Mouse (Mus musculus) forebrain, embryonic 12.5 days (tissue): Measurements from ENCODE around the gene Arhgef33. TPM values are rescaled to one million over a fixed set of nuclear protein-coding genes. Genes with fewer than 3 reads are reported as not detected.
"Not testable (repeated sequence)": the region's sequence is repeated elsewhere in the genome, so short reads cannot be mapped to it uniquely, and the experiment has no call there.

Experiments used
- ATAC-seq: fragments of 200-750 bp; cut with Nextera tagmentation; 2 replicates; pipeline ENCODE4 v1.8.0; 2017; ENCODE audit warnings: moderate TSS enrichment; ENCODE audit not compliant: low FRiP score
- H3K27ac ChIP-seq: fragments of 300-500 bp; sonication (generic); 2 replicates; pipeline ENCODE4 v1.5.1; 2016; ENCODE audit warnings: mild to moderate bottlenecking
- H3K27me3 ChIP-seq: fragments of 300-500 bp; sonication (generic); 2 replicates; pipeline ENCODE4 v1.6.1; 2016; ENCODE audit warnings: mild to moderate bottlenecking
- H3K36me3 ChIP-seq: fragments of 300-500 bp; sonication (generic); replicated peaks from 2 replicates; pipeline ENCODE4 v1.6.1; 2016; ENCODE audit warnings: mild to moderate bottlenecking
- H3K4me1 ChIP-seq: fragments of 300-500 bp; sonication (generic); 2 replicates; pipeline ENCODE4 v1.6.1; 2016
- H3K4me2 ChIP-seq: fragments of 300-500 bp; sonication (generic); 2 replicates; pipeline ENCODE4 v1.6.1; 2016; ENCODE audit warnings: mild to moderate bottlenecking, moderate library complexity
- H3K4me3 ChIP-seq: fragments of 300-500 bp; sonication (generic); replicated peaks from 2 replicates; pipeline ENCODE4 v1.5.1; 2016; ENCODE audit warnings: mild to moderate bottlenecking
- H3K9ac ChIP-seq: fragments of 300-500 bp; sonication (generic); 2 replicates; pipeline ENCODE4 v1.6.1; 2016; ENCODE audit warnings: mild to moderate bottlenecking
- H3K9me3 ChIP-seq: fragments of 300-500 bp; sonication (generic); 2 replicates; pipeline ENCODE4 v1.6.1; 2016
- WGBS: fragments of 180-500 bp; shearing (Covaris S2); methylation state at CpG from one replicate; pipeline ENCODE4 v1.1.7; 2016; 5-methylcytosine and 5-hydroxymethylcytosine counted together
- polyA plus RNA-seq: library from polyadenylated mRNA; unstranded; fragments of >200 nt; fragmentation: Nextera tagmentation; extraction: Ambion mirVana; gene quantifications from 2 replicates; pipeline ENCODE4 v1.2.1, GENCODE M21; 2016

Arhgef33 gene
- polyA plus RNA-seq: 0.17 and 0.74 TPM in 2 replicates

GRCm38 (mm10) chr17:80307251-80307650, at the start of gene Arhgef33:
Arhgef33 (plus strand) TSS chr17:80307407.
- no peak within 1 kb of the TSS for H3K27ac ChIP-seq
- H3K9ac ChIP-seq: no peak within 1 kb of the TSS
- no peaks in the 10 kb centered on the region for H3K27me3 ChIP-seq
- no peak within 1 kb of the TSS for H3K4me3 ChIP-seq
- H3K4me2 ChIP-seq: no peak within 1 kb of the TSS
- no peaks in the 10 kb centered on the region for H3K36me3 ChIP-seq
- H3K9me3 ChIP-seq: no peaks in the 10 kb centered on the region
- no peak for ATAC-seq
- peaks cover 18% of the 10 kb centered on the region; the same call in 1 of the 2 replicates for H3K4me1 ChIP-seq
- whole genome bisulfite sequencing: 89% methylated on average over 1 of the region's 1 CpGs

- H3K36me3 ChIP-seq: peaks cover 81% of the 10 kb centered on the region
- no peaks in the 10 kb centered on the region for H3K4me1 ChIP-seq
- no peak for ATAC-seq
- no peaks in the 10 kb centered on the region for H3K9me3 ChIP-seq
- H3K4me3 ChIP-seq: no peak overlapping the region
- H3K27ac ChIP-seq: no peak overlapping the region
- no peak overlapping the region for H3K9ac ChIP-seq
- H3K4me2 ChIP-seq: no peak overlapping the region
- WGBS: 93% methylated on average over 4 of the region's 4 CpGs
- H3K27me3 ChIP-seq: no peaks in the 10 kb centered on the region
These were observed 40.1 kb upstream of the Arhgef33 start for GRCm38 (mm10) chr17:80267065-80267464.

- Histone ChIP-seq H3K4me3 (no peak overlapping the region), H3K9me3 (no peaks in the 10 kb centered on the region), H3K27me3 (no peaks in the 10 kb centered on the region), H3K4me2 (no peak overlapping the region), H3K4me1 (no peaks in the 10 kb centered on the region), H3K27ac (no peak overlapping the region), H3K36me3 (peaks cover 84% of the 10 kb centered on the region), H3K9ac (no peak overlapping the region)
- ATAC-seq: no peak
- WGBS: 99% methylated on average over 3 of the region's 3 CpGs
These were observed 39.1 kb upstream of the Arhgef33 start for GRCm38 (mm10) chr17:80268151-80268550.

GRCm38 (mm10) chr17:80270622-80271021, 36.6 kb upstream of the Arhgef33 start:
- WGBS: 94% methylated on average over 7 of the region's 7 CpGs
- H3K4me3 ChIP-seq, H3K27ac ChIP-seq, H3K4me2 ChIP-seq, H3K9me3 ChIP-seq, H3K4me1 ChIP-seq, H3K27me3 ChIP-seq, H3K9ac ChIP-seq, ATAC-seq: not testable (repeated sequence)
- peaks cover 79% of the 10 kb centered on the region for H3K36me3 ChIP-seq

- Histone ChIP-seq H3K4me2 (no peak overlapping the region), H3K4me1 (no peaks in the 10 kb centered on the region), H3K9me3 (no peaks in the 10 kb centered on the region), H3K27ac (no peak overlapping the region), H3K9ac (no peak overlapping the region), H3K4me3 (no peak overlapping the region), H3K27me3 (no peaks in the 10 kb centered on the region), H3K36me3 (peaks cover 56% of the 10 kb centered on the region)
- 88% methylated on average over 4 of the region's 4 CpGs for WGBS
- no peak for ATAC-seq
These were observed 29.0 kb upstream of the Arhgef33 start for GRCm38 (mm10) chr17:80278255-80278654.

- H3K9me3 ChIP-seq: no peaks in the 10 kb centered on the region
- no peaks in the 10 kb centered on the region for H3K27me3 ChIP-seq
- H3K4me3 ChIP-seq: no peak overlapping the region
- no peaks in the 10 kb centered on the region for H3K4me1 ChIP-seq
- H3K9ac ChIP-seq: no peak overlapping the region
- ATAC-seq: no peak
- no peak overlapping the region for H3K4me2 ChIP-seq
- WGBS: 92% methylated on average over 8 of the region's 8 CpGs
- H3K27ac ChIP-seq: no peak overlapping the region
- H3K36me3 ChIP-seq: peaks cover 48% of the 10 kb centered on the region
These were observed 27.7 kb upstream of the Arhgef33 start for GRCm38 (mm10) chr17:80279340-80280070.

- no peak overlapping the region for H3K27ac ChIP-seq
- WGBS: 87% methylated on average over 4 of the region's 4 CpGs
- peaks cover 11% of the 10 kb centered on the region for H3K4me1 ChIP-seq
- H3K9me3 ChIP-seq: no peaks in the 10 kb centered on the region
- no peak overlapping the region for H3K4me2 ChIP-seq
- peaks cover 9% of the 10 kb centered on the region for H3K36me3 ChIP-seq
- no peak for ATAC-seq
- no peaks in the 10 kb centered on the region for H3K27me3 ChIP-seq
- no peak overlapping the region for H3K4me3 ChIP-seq
- H3K9ac ChIP-seq: no peak overlapping the region
These were observed 22.8 kb upstream of the Arhgef33 start for GRCm38 (mm10) chr17:80284446-80284845.

- no peaks in the 10 kb centered on the region for H3K27me3 ChIP-seq
- H3K27ac ChIP-seq: no peak overlapping the region
- no peak overlapping the region for H3K9ac ChIP-seq
- H3K9me3 ChIP-seq: no peaks in the 10 kb centered on the region
- H3K36me3 ChIP-seq: no peaks in the 10 kb centered on the region
- H3K4me1 ChIP-seq: peaks cover 11% of the 10 kb centered on the region
- H3K4me2 ChIP-seq: no peak overlapping the region
- no peak for ATAC-seq
- 83% methylated on average over 6 of the region's 6 CpGs for WGBS
- H3K4me3 ChIP-seq: no peak overlapping the region
These were observed 19.2 kb upstream of the Arhgef33 start for GRCm38 (mm10) chr17:80288012-80288411.

- H3K36me3 ChIP-seq: no peaks in the 10 kb centered on the region
- WGBS: 1% methylated on average over 30 of the region's 30 CpGs
These were observed 17.7 kb upstream of the Arhgef33 start for GRCm38 (mm10) chr17:80289280-80290073.

GRCm38 (mm10) chr17:80290074-80290657, 17.0 kb upstream of the Arhgef33 start, which contains the start of the genes Morn2 and Dhx57:
Morn2 (plus strand) TSS chr17:80290203.
Dhx57 (minus strand) TSS chr17:80290476.
- Histone ChIP-seq H3K36me3 (no peaks in the 10 kb centered on the region), H3K27ac (peak within 1 kb of the TSS; percentile 89), H3K9ac (peak within 1 kb of the TSS; percentile 94), H3K27me3 (no peaks in the 10 kb centered on the region), H3K4me1 (peaks cover 11% of the 10 kb centered on the region), H3K9me3 (no peaks in the 10 kb centered on the region), H3K4me3 (peak within 1 kb of the TSS; percentile 94), H3K4me2 (peak within 1 kb of the TSS; percentile 63)
- peak; percentile 99 for ATAC-seq
- under 1% methylated on average over 35 of the region's 35 CpGs for WGBS

More at GRCm38 (mm10) chr17:80289280-80290073, 17.7 kb upstream of the Arhgef33 start:
- peak; percentile 40; the same call in 1 of the 2 replicates for ATAC-seq
- H3K9me3 ChIP-seq: no peaks in the 10 kb centered on the region
- H3K27ac ChIP-seq: peak overlapping the region; percentile 89
- peak overlapping the region; percentile 94 for H3K4me3 ChIP-seq
- peak overlapping the region; percentile 63 for H3K4me2 ChIP-seq
- H3K4me1 ChIP-seq: peaks cover 11% of the 10 kb centered on the region
- H3K27me3 ChIP-seq: no peaks in the 10 kb centered on the region
- H3K9ac ChIP-seq: peak overlapping the region; percentile 94

- Histone ChIP-seq H3K4me3 (no peak overlapping the region), H3K4me1 (peaks cover 11% of the 10 kb centered on the region), H3K9ac (no peak overlapping the region), H3K9me3 (no peaks in the 10 kb centered on the region), H3K27me3 (no peaks in the 10 kb centered on the region), H3K27ac (no peak overlapping the region), H3K36me3 (no peaks in the 10 kb centered on the region), H3K4me2 (no peak overlapping the region)
- WGBS: 29% methylated on average over 2 of the region's 2 CpGs
- 0 out of 2 replicates have a peak, but pooled peaks have one; percentile 12 for ATAC-seq
These were observed 16.1 kb upstream of the Arhgef33 start for GRCm38 (mm10) chr17:80291148-80291547.

GRCm38 (mm10) chr17:80295258-80295657, 11.9 kb upstream of the Arhgef33 start:
- ATAC-seq: no peak
- Histone ChIP-seq H3K4me2 (no peak overlapping the region), H3K9ac (no peak overlapping the region), H3K4me1 (no peaks in the 10 kb centered on the region), H3K27me3 (no peaks in the 10 kb centered on the region), H3K36me3 (no peaks in the 10 kb centered on the region), H3K9me3 (no peaks in the 10 kb centered on the region), H3K4me3 (no peak overlapping the region), H3K27ac (no peak overlapping the region)
- WGBS: 94% methylated on average over 5 of the region's 5 CpGs
